Mouse (Mus musculus) thymus, postnatal 25 days (tissue): ENCODE data around the gene Zfp853.

ENCODE experiments used
- DNase-seq: peaks from one replicate; pipeline ENCODE4 v3.0.0; 2022

The Zfp853 gene

GRCm38 (mm10) chr5:143289299-143289698 is 4.1 kb downstream of the Zfp853 start:
- DNase-seq, result no peak

GRCm38 (mm10) chr5:143288378-143288911 is 5.0 kb downstream of the Zfp853 start:
- no peak for DNase-seq

- peak; percentile 26 for DNase-seq
These were observed 5.6 kb downstream of the Zfp853 start for GRCm38 (mm10) chr5:143287774-143288328.

GRCm38 (mm10) chr5:143284762-143285161 is 8.7 kb downstream of the Zfp853 start:
- DNase-seq, result no peak

- DNase-seq, result no peak
These were observed 14.2 kb downstream of the Zfp853 start for GRCm38 (mm10) chr5:143279247-143279646.

- no peak for DNase-seq
These were observed 17.7 kb downstream of the Zfp853 start for GRCm38 (mm10) chr5:143275761-143276160.

- DNase-seq, result no peak
These were observed 20.7 kb downstream of the Zfp853 start for GRCm38 (mm10) chr5:143272540-143273330.

- DNase-seq, result no peak
These were observed 21.3 kb downstream of the Zfp853 start for GRCm38 (mm10) chr5:143272108-143272507.

- no peak for DNase-seq
These were observed 21.8 kb downstream of the Zfp853 start for GRCm38 (mm10) chr5:143271642-143272041.

GRCm38 (mm10) chr5:143270151-143270519 is 23.3 kb downstream of the Zfp853 start:
- no peak for DNase-seq

- DNase-seq, result peak; percentile 43
These were observed 23.9 kb downstream of the Zfp853 start, which contains the start of gene Zfp316 for GRCm38 (mm10) chr5:143269363-143270150. Gene Zfp316 (minus strand): TSS chr5:143270022.

GRCm38 (mm10) chr5:143268985-143269362 is 24.4 kb downstream of the Zfp853 start:
- DNase-seq, result no peak

- no peak for DNase-seq
These were observed 26.6 kb downstream of the Zfp853 start for GRCm38 (mm10) chr5:143266794-143267193.

GRCm38 (mm10) chr5:143265409-143265808 is 28.0 kb downstream of the Zfp853 start:
- DNase-seq, result no peak

GRCm38 (mm10) chr5:143264689-143265088 is 28.7 kb downstream of the Zfp853 start:
- no peak for DNase-seq

- no peak for DNase-seq
These were observed 31.8 kb downstream of the Zfp853 start for GRCm38 (mm10) chr5:143261636-143262035.

- DNase-seq, result no peak
These were observed 37.6 kb downstream of the Zfp853 start for GRCm38 (mm10) chr5:143255802-143256201.

GRCm38 (mm10) chr5:143255131-143255519 is 38.3 kb downstream of the Zfp853 start:
- no peak for DNase-seq

- no peak for DNase-seq
These were observed 38.8 kb downstream of the Zfp853 start for GRCm38 (mm10) chr5:143254487-143255130.

- DNase-seq, result no peak
These were observed 39.4 kb downstream of the Zfp853 start for GRCm38 (mm10) chr5:143253881-143254486.

GRCm38 (mm10) chr5:143253186-143253880 is 40.1 kb downstream of the Zfp853 start:
- DNase-seq, result no peak

- DNase-seq, result no peak
These were observed 40.6 kb downstream of the Zfp853 start for GRCm38 (mm10) chr5:143252791-143253185.
